ENCODE assay signal across 19 mouse cellular contexts in the genomic region with DNA sequence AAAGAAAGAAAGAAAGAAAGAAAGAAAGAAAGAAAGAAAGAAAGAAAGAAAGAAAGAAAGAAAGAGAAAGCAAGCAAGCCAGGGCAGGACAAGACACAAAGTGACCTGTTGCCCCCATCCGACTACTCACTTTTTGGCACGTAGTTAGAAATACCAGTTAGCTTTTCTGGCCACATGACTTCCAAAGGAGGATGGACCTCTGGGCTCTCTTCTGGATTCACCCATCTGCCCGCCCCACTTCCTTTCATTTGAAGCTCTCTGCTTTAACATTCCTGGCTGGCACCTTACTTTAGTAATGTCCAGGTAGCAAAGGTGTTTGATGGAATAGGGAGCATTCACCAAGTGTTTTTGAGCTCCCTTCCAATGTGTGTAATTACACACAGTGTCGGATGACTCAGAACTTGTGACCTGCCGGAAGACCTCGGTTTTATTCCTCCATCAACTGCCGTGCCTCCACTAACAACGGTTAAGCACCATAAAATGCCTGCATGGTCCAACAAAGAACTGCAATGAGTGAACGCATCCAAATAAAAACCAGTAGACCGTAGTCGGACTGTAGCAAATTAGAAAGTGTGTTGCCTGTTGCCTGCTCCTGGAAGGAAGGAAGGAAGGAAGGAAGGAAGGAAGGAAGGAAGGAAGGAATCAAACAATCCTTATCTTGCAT.
DNase-seq lines count a peak whose midpoint lies in the region; ATAC-seq and TF ChIP-seq lines count a peak whose summit lies in the region.
"Had no signal": no experiment of that assay in that cellular context is flagged by ENCODE, and none has a peak within 500 bp of the region (broad histone marks: within the 10 kb centered on the region; RNA-seq: fewer than 3 reads in every experiment).

No protein-coding gene starts in this region.

- ATAC-seq in Patski = peak; percentile 67
- peak; percentile 63; the same call in 1 of the 2 replicates for ATAC-seq in kidney, embryonic 16.5 days (ENCODE audit: low FRiP score, low TSS enrichment)
- ATAC-seq: liver, embryonic 12.5 days had no signal

- POLR2A ChIA-PET in Patski (lab: Charles Lee) = interaction anchor here (0.6 to 1.1 kb wide), 4 partner anchors 24 to 216 kb away, joined by 3 to 4 read pairs (median 3); no protein-coding TSS in a partner anchor

- no peak for TF ChIP-seq POLR2A in kidney, adult 2 months (IDR thresholded peaks at IDR 0.05; ENCODE audit: low read depth, low read length)

- TF ChIP-seq CTCF in kidney, adult 2 months (conservative IDR thresholded peaks at IDR 0.05; ENCODE audit: insufficient read depth, insufficient read length, low read depth, low read length) = no peak
- no peak for TF ChIP-seq CTCF in Patski (IDR thresholded peaks at IDR 0.05)

- H3K9ac ChIP-seq in kidney, embryonic 16.5 days (replicated peaks; ENCODE audit: low read length) = no peak overlapping the region
- H3K9ac ChIP-seq: hindbrain, embryonic 15.5 days; limb, embryonic 13.5 days; liver, embryonic 12.5 days had no signal

- CTCF ChIA-PET in Patski (lab: Charles Lee) = interaction anchor here (0.7 to 11.9 kb wide), 12 partner anchors 16 to 554 kb away, joined by 3 to 115 read pairs (median 6); no protein-coding TSS in a partner anchor

- H3K27ac ChIP-seq in kidney, adult 2 months (ENCODE audit: insufficient read depth, low read depth, low read length) = peak overlapping the region; percentile 45; the same call in 1 of the 2 replicates
- H3K27ac ChIP-seq in kidney, embryonic 16.5 days (ENCODE audit: low read length) = peak overlapping the region; percentile 62
- H3K27ac ChIP-seq: hindbrain, embryonic 15.5 days; limb, embryonic 13.5 days; liver, embryonic 12.5 days had no signal

- no peaks in the 10 kb centered on the region for H3K36me3 ChIP-seq in kidney, adult 2 months (ENCODE audit: control insufficient read depth, insufficient read depth, low read length)
- no peaks in the 10 kb centered on the region for H3K36me3 ChIP-seq in kidney, embryonic 16.5 days (ENCODE audit: insufficient read depth, low read length)
- H3K36me3 ChIP-seq: hindbrain, embryonic 15.5 days; limb, embryonic 13.5 days; liver, embryonic 12.5 days had no signal

- peak; percentile 76 for DNase-seq in kidney, adult 2 months
- DNase-seq in kidney, postnatal 10 days = no peak
- DNase-seq in Patski (ENCODE audit: low read depth, low spot score) = peak; percentile 82
- DNase-seq in urinary bladder, postnatal 14 days (ENCODE audit: low spot score) = no peak
- DNase-seq in adrenal gland, postnatal 14 days = no peak
- no peak for DNase-seq in ovary, postnatal 36 days (ENCODE audit: low spot score)
- DNase-seq: cerebellum, adult 11 months; cerebellum, postnatal 10 days; layer of hippocampus, postnatal 36 days; lung, adult 18-20 months; lung, postnatal 10 days; right cerebral cortex, postnatal 25 days; thymus, postnatal 14 days had no signal

- H3K4me3 ChIP-seq in kidney, adult 2 months (ENCODE audit: insufficient read depth, low read depth, low read length) = no peak overlapping the region
- H3K4me3 ChIP-seq in kidney, embryonic 16.5 days (ENCODE audit: low read length) = no peak overlapping the region
- H3K4me3 ChIP-seq: hindbrain, embryonic 15.5 days; layer of hippocampus, adult 2 months; limb, embryonic 13.5 days; liver, embryonic 12.5 days had no signal

- no peaks in the 10 kb centered on the region for H3K9me3 ChIP-seq in kidney, embryonic 16.5 days (ENCODE audit: low read length)
- H3K9me3 ChIP-seq: hindbrain, embryonic 15.5 days; limb, embryonic 13.5 days; liver, embryonic 12.5 days had no signal

- WGBS in kidney, adult 2 months = 40% methylated on average over 11 of the region's 11 CpGs
- WGBS in kidney, embryonic 16.5 days = 40% methylated on average over 11 of the region's 11 CpGs

- peaks cover 15% of the 10 kb centered on the region for H3K4me1 ChIP-seq in kidney, adult 2 months (ENCODE audit: control insufficient read depth, insufficient read depth, low read length)
- H3K4me1 ChIP-seq in kidney, embryonic 16.5 days (ENCODE audit: insufficient read depth, low read length) = peaks cover 12% of the 10 kb centered on the region

- in situ Hi-C loops in Patski (cut with MboI; ENCODE audit: low pct_unique_long_range_greater_than_20kb) = loop anchor here (10.0 kb wide), 1 partner anchor 104 kb away; no protein-coding TSS in a partner anchor

- H3K27me3 ChIP-seq in kidney, adult 2 months (replicated peaks; ENCODE audit: control insufficient read depth, insufficient read depth, low read length) = no peaks in the 10 kb centered on the region
- no peaks in the 10 kb centered on the region for H3K27me3 ChIP-seq in Patski
- H3K27me3 ChIP-seq in kidney, embryonic 16.5 days (ENCODE audit: insufficient read depth, low read length) = no peaks in the 10 kb centered on the region
- H3K27me3 ChIP-seq: hindbrain, embryonic 15.5 days; limb, embryonic 13.5 days; liver, embryonic 12.5 days had no signal

- H3K4me2 ChIP-seq in kidney, embryonic 16.5 days (replicated peaks; ENCODE audit: low read depth, low read length) = no peak overlapping the region
- H3K4me2 ChIP-seq: hindbrain, embryonic 15.5 days; limb, embryonic 13.5 days; liver, embryonic 12.5 days; midbrain, embryonic 11.5 days had no signal

Comparison
In these comparisons a context has a peak if more than half of its experiments do, and no peak if none do; other contexts are left out.
1. DNase-seq: peak in kidney, adult 2 months (single experiment) and Patski (single experiment); none in kidney, postnatal 10 days (single experiment), urinary bladder, postnatal 14 days (single experiment), adrenal gland, postnatal 14 days (single experiment) and ovary, postnatal 36 days (single experiment).